Comparison of ENCODE assay signal across 11 mouse cellular contexts in genomic region chr9:86701844-86702243, GRCm38 (mm10). TPM values are rescaled to one million over a fixed set of nuclear protein-coding genes. Genes with fewer than 3 reads are reported as not detected.
DNase-seq lines count a peak whose midpoint lies in the region; ATAC-seq and TF ChIP-seq lines count a peak whose summit lies in the region.
"Had no signal": no experiment of that assay in that cellular context is flagged by ENCODE, and none has a peak within 500 bp of the region (broad histone marks: within the 10 kb centered on the region; RNA-seq: fewer than 3 reads in every experiment).

No protein-coding gene starts in this region.

- peak; percentile 54 for ATAC-seq in embryonic facial prominence, embryonic 15.5 days (ENCODE audit: insufficient number of reproducible peaks, low FRiP score, low TSS enrichment, low read depth)
- no peak for ATAC-seq in limb, embryonic 14.5 days (ENCODE audit: low FRiP score, low read depth)
- peak; percentile 86 for ATAC-seq in stomach, embryonic 15.5 days (ENCODE audit: insufficient read depth, low FRiP score, low read depth)

- no peak for TF ChIP-seq CTCF in lung, adult 2 months (IDR thresholded peaks at IDR 0.05; ENCODE audit: insufficient read depth, low read length)

- DNase-seq in lung, adult 18-20 months, result peak; percentile 45 to 55
- DNase-seq in lung, adult 2 months, result no peak
- DNase-seq in limb, embryonic 14.5 days (ENCODE audit: low spot score), result no peak
- DNase-seq in adrenal gland, adult 18-20 months (ENCODE audit: low spot score in 2 of 2), result no peak
- DNase-seq in frontal cortex, postnatal 14 days (ENCODE audit: low spot score in 2 of 2), result no peak
- DNase-seq: adrenal gland, adult 2 months; cerebellum, adult 2 months had no signal

- TF ChIP-seq POLR2A in lung, adult 2 months (IDR thresholded peaks at IDR 0.05; ENCODE audit: borderline replicate concordance, extremely low read depth, low read depth, low read length), result no peak
- TF ChIP-seq POLR2A in limb, embryonic 14.5 days (IDR thresholded peaks at IDR 0.05; ENCODE audit: borderline replicate concordance, extremely low read depth, insufficient read depth, insufficient read length), result no peak

- H3K9me3 ChIP-seq in embryonic facial prominence, embryonic 15.5 days (replicated peaks), result no peaks in the 10 kb centered on the region
- H3K9me3 ChIP-seq in limb, embryonic 14.5 days (ENCODE audit: control insufficient read depth, low read length), result no peaks in the 10 kb centered on the region
- H3K9me3 ChIP-seq in stomach, embryonic 15.5 days, result no peaks in the 10 kb centered on the region
- H3K9me3 ChIP-seq: G1E had no signal

- H3K4me2 ChIP-seq in embryonic facial prominence, embryonic 15.5 days (replicated peaks), result no peak overlapping the region
- no peak overlapping the region for H3K4me2 ChIP-seq in limb, embryonic 14.5 days (replicated peaks; ENCODE audit: low read depth, low read length, severe bottlenecking)
- no peak overlapping the region for H3K4me2 ChIP-seq in stomach, embryonic 15.5 days

- H3K4me3 ChIP-seq in lung, adult 2 months (replicated peaks; ENCODE audit: extremely low read depth, low read depth, low read length), result no peak overlapping the region
- H3K4me3 ChIP-seq in embryonic facial prominence, embryonic 15.5 days (replicated peaks), result no peak overlapping the region
- H3K4me3 ChIP-seq in limb, embryonic 14.5 days (replicated peaks; ENCODE audit: low read length), result no peak overlapping the region
- no peak overlapping the region for H3K4me3 ChIP-seq in stomach, embryonic 15.5 days (replicated peaks)

- 0 out of 2 replicates have a peak overlapping the region, but pooled peaks have one; percentile 51 for H3K27ac ChIP-seq in embryonic facial prominence, embryonic 15.5 days (replicated peaks)
- H3K27ac ChIP-seq in limb, embryonic 14.5 days (replicated peaks; ENCODE audit: low read depth, low read length), result peak overlapping the region; percentile 79
- no peak overlapping the region for H3K27ac ChIP-seq in stomach, embryonic 15.5 days
- H3K27ac ChIP-seq: hindbrain, postnatal 0 days had no signal

- H3K27me3 ChIP-seq in embryonic facial prominence, embryonic 15.5 days, result no peaks in the 10 kb centered on the region
- H3K27me3 ChIP-seq in limb, embryonic 14.5 days (ENCODE audit: control insufficient read depth, insufficient read depth, low read length), result no peaks in the 10 kb centered on the region
- H3K27me3 ChIP-seq in stomach, embryonic 15.5 days (replicated peaks), result no peaks in the 10 kb centered on the region

- 0 out of 2 replicates have a peak, but pooled peaks cover 2% of the 10 kb centered on the region for H3K4me1 ChIP-seq in lung, adult 2 months (ENCODE audit: control insufficient read depth, insufficient read depth, low read length)
- no peaks in the 10 kb centered on the region for H3K4me1 ChIP-seq in embryonic facial prominence, embryonic 15.5 days
- H3K4me1 ChIP-seq in limb, embryonic 14.5 days (ENCODE audit: control insufficient read depth, insufficient read depth, low read length), result peaks cover 3% of the 10 kb centered on the region; the same call in 1 of the 2 replicates
- 0 out of 2 replicates have a peak, but pooled peaks cover 3% of the 10 kb centered on the region for H3K4me1 ChIP-seq in stomach, embryonic 15.5 days

- 29% methylated on average over 2 of the region's 2 CpGs for WGBS in lung, adult 2 months
- WGBS in embryonic facial prominence, embryonic 15.5 days, result 30% methylated on average over 2 of the region's 2 CpGs
- WGBS in limb, embryonic 14.5 days, result 22% methylated on average over 2 of the region's 2 CpGs
- 5% methylated on average over 2 of the region's 2 CpGs for WGBS in stomach, embryonic 15.5 days

- no peak overlapping the region for H3K9ac ChIP-seq in embryonic facial prominence, embryonic 15.5 days
- H3K9ac ChIP-seq in limb, embryonic 14.5 days (ENCODE audit: low read depth, low read length, severe bottlenecking), result no peak overlapping the region
- H3K9ac ChIP-seq in stomach, embryonic 15.5 days, result no peak overlapping the region

- H3K36me3 ChIP-seq in embryonic facial prominence, embryonic 15.5 days, result no peaks in the 10 kb centered on the region
- no peaks in the 10 kb centered on the region for H3K36me3 ChIP-seq in limb, embryonic 14.5 days (ENCODE audit: control insufficient read depth, insufficient read depth, low read length)
- no peaks in the 10 kb centered on the region for H3K36me3 ChIP-seq in stomach, embryonic 15.5 days
- H3K36me3 ChIP-seq: G1E had no signal

RNA-seq across cellular contexts. Expression of gene Me1, which starts 6.1 kb away (rescaled TPM):
- 33.8 and 62.8 TPM in 2 replicates for polyA plus RNA-seq in lung, adult 2 months (2012; rRNA removed)
- 27.7 and 29.7 TPM in 2 replicates for polyA plus RNA-seq in embryonic facial prominence, embryonic 15.5 days (2015; fragmentation: Nextera tagmentation; extraction: Ambion mirVana)
- polyA plus RNA-seq in limb, embryonic 14.5 days (2012; rRNA removed), result 17.7 and 21.1 TPM in 2 replicates
- polyA plus RNA-seq in limb, embryonic 14.5 days (2014; fragmentation: Nextera tagmentation; extraction: Ambion mirVana), result 23.5 and 26.9 TPM in 2 replicates
- polyA plus RNA-seq in stomach, embryonic 15.5 days (2015; fragmentation: Nextera tagmentation; extraction: Ambion mirVana), result 19.3 and 22.5 TPM in 2 replicates
- 1,000 to 10,000 TPM; 1,361 to 1,780 TPM for total RNA-seq in adrenal gland, adult 18-20 months (2021)

RNA-seq across cellular contexts. Expression of gene Prss35, which starts 41.6 kb away (rescaled TPM):
- 0.44 and 1.0 TPM in 2 replicates for polyA plus RNA-seq in lung, adult 2 months (2012; rRNA removed)
- polyA plus RNA-seq in embryonic facial prominence, embryonic 15.5 days (2015; fragmentation: Nextera tagmentation; extraction: Ambion mirVana), result 54.5 and 64.6 TPM in 2 replicates
- 54.8 and 55.6 TPM in 2 replicates for polyA plus RNA-seq in limb, embryonic 14.5 days (2012; rRNA removed)
- polyA plus RNA-seq in limb, embryonic 14.5 days (2014; fragmentation: Nextera tagmentation; extraction: Ambion mirVana), result 75.5 and 80.8 TPM in 2 replicates
- 15.8 and 17.5 TPM in 2 replicates for polyA plus RNA-seq in stomach, embryonic 15.5 days (2015; fragmentation: Nextera tagmentation; extraction: Ambion mirVana)
- total RNA-seq in adrenal gland, adult 18-20 months (2021), result 100 to 1,000 TPM; 136 to 445 TPM
- polyA plus RNA-seq: G1E had no signal

Comparison
In these comparisons a context has a peak if more than half of its experiments do, and no peak if none do; other contexts are left out.
1. DNase-seq: peak in lung, adult 18-20 months (2 of 2); none in lung, adult 2 months (single experiment), limb, embryonic 14.5 days (single experiment), adrenal gland, adult 18-20 months (0 of 2) and frontal cortex, postnatal 14 days (0 of 2).